Mouse (Mus musculus): ENCODE data around the gene Epb41l1. TPM values are rescaled to one million over a fixed set of nuclear protein-coding genes. Genes with fewer than 3 reads are reported as not detected.

Gene Epb41l1
- total and polyA plus RNA-seq, 2 experiments from 2014 or later, result 0.45 to 28.2 TPM

- H3K9ac ChIP-seq (replicated peaks; ENCODE audit: low read depth, low read length), result no peak overlapping the region
- no peak for DNase-seq (ENCODE audit: low spot score)
- H3K4me1 ChIP-seq (ENCODE audit: control insufficient read depth, insufficient read depth), result peaks cover 5% of the 10 kb centered on the region; the same call in 1 of the 2 replicates
- ATAC-seq (ENCODE audit: insufficient read depth, low read depth), result no peak
- H3K36me3 ChIP-seq (replicated peaks; ENCODE audit: control insufficient read depth, insufficient read depth, low read length), result no peaks in the 10 kb centered on the region
- no peak overlapping the region for H3K4me2 ChIP-seq (ENCODE audit: low read depth, low read length)
- WGBS, result 74% methylated on average over 4 of the region's 4 CpGs
- no peaks in the 10 kb centered on the region for H3K9me3 ChIP-seq (replicated peaks; ENCODE audit: control insufficient read depth, low read length)
- TF ChIP-seq EP300 (IDR thresholded peaks at IDR 0.05; ENCODE audit: low read depth) (no peak), CTCF (IDR thresholded peaks at IDR 0.05; ENCODE audit: low read depth) (no peak)
- H3K4me3 ChIP-seq (ENCODE audit: low read depth, low read length), result no peak overlapping the region
- peaks cover 35% of the 10 kb centered on the region for H3K27me3 ChIP-seq (ENCODE audit: control insufficient read depth, insufficient read depth, low read length)
- H3K27ac ChIP-seq (ENCODE audit: low read depth), result no peak overlapping the region
These were observed 3.0 kb downstream of the Epb41l1 start for GRCm38 (mm10) chr2:156423672-156424071.

- Histone ChIP-seq H3K4me3 (ENCODE audit: low read depth, low read length) (no peak overlapping the region), H3K4me2 (ENCODE audit: low read depth, low read length) (no peak overlapping the region), H3K9ac (replicated peaks; ENCODE audit: low read depth, low read length) (no peak overlapping the region), H3K36me3 (replicated peaks; ENCODE audit: control insufficient read depth, insufficient read depth, low read length) (no peaks in the 10 kb centered on the region), H3K27ac (ENCODE audit: low read depth) (no peak overlapping the region), H3K9me3 (replicated peaks; ENCODE audit: control insufficient read depth, low read length) (no peaks in the 10 kb centered on the region), H3K4me1 (ENCODE audit: control insufficient read depth, insufficient read depth) (peaks cover 5% of the 10 kb centered on the region; the same call in 1 of the 2 replicates), H3K27me3 (ENCODE audit: control insufficient read depth, insufficient read depth, low read length) (peaks cover 17% of the 10 kb centered on the region)
- DNase-seq (ENCODE audit: low spot score) (no peak), ATAC-seq (ENCODE audit: insufficient read depth, low read depth) (no peak)
- 63% methylated on average over 2 of the region's 2 CpGs for WGBS
- TF ChIP-seq EP300 (IDR thresholded peaks at IDR 0.05; ENCODE audit: low read depth) (no peak), CTCF (IDR thresholded peaks at IDR 0.05; ENCODE audit: low read depth) (no peak)
These were observed 4.9 kb downstream of the Epb41l1 start for GRCm38 (mm10) chr2:156425618-156426017.

GRCm38 (mm10) chr2:156426151-156426550 lies 5.4 kb downstream of the Epb41l1 start:
- peaks cover 12% of the 10 kb centered on the region for H3K27me3 ChIP-seq (ENCODE audit: control insufficient read depth, insufficient read depth, low read length)
- no peak overlapping the region for H3K27ac ChIP-seq (ENCODE audit: low read depth)
- no peak for TF ChIP-seq EP300 (IDR thresholded peaks at IDR 0.05; ENCODE audit: low read depth)
- no peak for TF ChIP-seq CTCF (IDR thresholded peaks at IDR 0.05; ENCODE audit: low read depth)
- WGBS, result 59% methylated on average over 4 of the region's 4 CpGs
- H3K9me3 ChIP-seq (replicated peaks; ENCODE audit: control insufficient read depth, low read length), result no peaks in the 10 kb centered on the region
- ATAC-seq (ENCODE audit: insufficient read depth, low read depth) (no peak), DNase-seq (ENCODE audit: low spot score) (no peak)
- H3K4me1 ChIP-seq (ENCODE audit: control insufficient read depth, insufficient read depth), result peaks cover 5% of the 10 kb centered on the region; the same call in 1 of the 2 replicates
- H3K9ac ChIP-seq (replicated peaks; ENCODE audit: low read depth, low read length), result no peak overlapping the region
- no peak overlapping the region for H3K4me2 ChIP-seq (ENCODE audit: low read depth, low read length)
- H3K4me3 ChIP-seq (ENCODE audit: low read depth, low read length), result no peak overlapping the region
- no peaks in the 10 kb centered on the region for H3K36me3 ChIP-seq (replicated peaks; ENCODE audit: control insufficient read depth, insufficient read depth, low read length)

DNA sequence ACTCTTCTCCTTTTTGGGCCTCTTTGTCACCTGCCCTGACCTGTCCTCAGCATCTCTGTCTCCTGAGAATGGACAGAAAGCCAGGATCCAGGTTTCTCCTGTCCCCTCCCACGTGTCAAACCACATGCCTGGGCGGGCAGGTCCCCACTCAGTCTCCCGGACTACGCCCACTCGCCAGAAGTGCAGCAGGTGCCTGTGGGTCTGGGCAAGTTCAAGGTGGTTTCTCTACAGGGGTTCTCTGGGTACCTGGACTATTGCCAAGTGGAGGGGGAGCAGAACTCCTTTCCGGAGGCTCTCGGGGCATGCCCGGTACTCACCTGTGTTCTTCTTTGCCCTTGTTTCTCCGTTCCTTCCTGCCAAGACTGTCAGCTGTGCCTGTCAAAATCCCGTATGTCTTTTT lies 9.1 kb downstream of the Epb41l1 start:
- Histone ChIP-seq H3K9ac (replicated peaks; ENCODE audit: low read depth, low read length) (no peak overlapping the region), H3K4me3 (ENCODE audit: low read depth, low read length) (no peak overlapping the region), H3K9me3 (replicated peaks; ENCODE audit: control insufficient read depth, low read length) (no peaks in the 10 kb centered on the region), H3K27ac (ENCODE audit: low read depth) (no peak overlapping the region), H3K4me2 (ENCODE audit: low read depth, low read length) (no peak overlapping the region), H3K36me3 (replicated peaks; ENCODE audit: control insufficient read depth, insufficient read depth, low read length) (no peaks in the 10 kb centered on the region), H3K27me3 (ENCODE audit: control insufficient read depth, insufficient read depth, low read length) (no peaks in the 10 kb centered on the region), H3K4me1 (ENCODE audit: control insufficient read depth, insufficient read depth) (peaks cover 11% of the 10 kb centered on the region)
- WGBS, result 75% methylated on average over 10 of the region's 10 CpGs
- TF ChIP-seq CTCF (IDR thresholded peaks at IDR 0.05; ENCODE audit: low read depth), result no peak
- no peak for TF ChIP-seq EP300 (IDR thresholded peaks at IDR 0.05; ENCODE audit: low read depth)
- ATAC-seq (ENCODE audit: insufficient read depth, low read depth) (no peak), DNase-seq (ENCODE audit: low spot score) (no peak)

- TF ChIP-seq EP300 (IDR thresholded peaks at IDR 0.05; ENCODE audit: low read depth), result no peak
- TF ChIP-seq CTCF (IDR thresholded peaks at IDR 0.05; ENCODE audit: low read depth), result no peak
- H3K4me2 ChIP-seq (ENCODE audit: low read depth, low read length), result no peak overlapping the region
- no peak overlapping the region for H3K9ac ChIP-seq (replicated peaks; ENCODE audit: low read depth, low read length)
- no peak for DNase-seq (ENCODE audit: low spot score)
- no peaks in the 10 kb centered on the region for H3K9me3 ChIP-seq (replicated peaks; ENCODE audit: control insufficient read depth, low read length)
- WGBS, result 44% methylated on average over 4 of the region's 4 CpGs
- no peak overlapping the region for H3K4me3 ChIP-seq (ENCODE audit: low read depth, low read length)
- no peak for ATAC-seq (ENCODE audit: insufficient read depth, low read depth)
- H3K27me3 ChIP-seq (ENCODE audit: control insufficient read depth, insufficient read depth, low read length), result no peaks in the 10 kb centered on the region
- no peaks in the 10 kb centered on the region for H3K36me3 ChIP-seq (replicated peaks; ENCODE audit: control insufficient read depth, insufficient read depth, low read length)
- H3K27ac ChIP-seq (ENCODE audit: low read depth), result no peak overlapping the region
- peaks cover 11% of the 10 kb centered on the region for H3K4me1 ChIP-seq (ENCODE audit: control insufficient read depth, insufficient read depth)
These were observed 9.6 kb downstream of the Epb41l1 start for GRCm38 (mm10) chr2:156430326-156430725.

GRCm38 (mm10) chr2:156431409-156431808 lies 10.7 kb downstream of the Epb41l1 start:
- WGBS, result 81% methylated on average over 6 of the region's 6 CpGs

More at GRCm38 (mm10) chr2:156431409-156431808, 10.7 kb downstream of the Epb41l1 start:
- ATAC-seq (ENCODE audit: insufficient read depth, low read depth) (no peak), DNase-seq (ENCODE audit: low spot score) (no peak)
- Histone ChIP-seq H3K9ac (replicated peaks; ENCODE audit: low read depth, low read length) (no peak overlapping the region), H3K9me3 (replicated peaks; ENCODE audit: control insufficient read depth, low read length) (no peaks in the 10 kb centered on the region), H3K4me1 (ENCODE audit: control insufficient read depth, insufficient read depth) (peaks cover 11% of the 10 kb centered on the region), H3K27me3 (ENCODE audit: control insufficient read depth, insufficient read depth, low read length) (no peaks in the 10 kb centered on the region), H3K36me3 (replicated peaks; ENCODE audit: control insufficient read depth, insufficient read depth, low read length) (no peaks in the 10 kb centered on the region), H3K4me3 (ENCODE audit: low read depth, low read length) (no peak overlapping the region), H3K4me2 (ENCODE audit: low read depth, low read length) (no peak overlapping the region), H3K27ac (ENCODE audit: low read depth) (no peak overlapping the region)
- no peak for TF ChIP-seq EP300 (IDR thresholded peaks at IDR 0.05; ENCODE audit: low read depth)
- TF ChIP-seq CTCF (IDR thresholded peaks at IDR 0.05; ENCODE audit: low read depth), result no peak
